Mouse (Mus musculus): ENCODE results near the gene Pkd1. TPM values are rescaled to one million over a fixed set of nuclear protein-coding genes. Genes with fewer than 3 reads are reported as not detected.

The Pkd1 gene
- polyA plus RNA-seq, 1 experiment from 2014 or later: 27.6 TPM

DNA sequence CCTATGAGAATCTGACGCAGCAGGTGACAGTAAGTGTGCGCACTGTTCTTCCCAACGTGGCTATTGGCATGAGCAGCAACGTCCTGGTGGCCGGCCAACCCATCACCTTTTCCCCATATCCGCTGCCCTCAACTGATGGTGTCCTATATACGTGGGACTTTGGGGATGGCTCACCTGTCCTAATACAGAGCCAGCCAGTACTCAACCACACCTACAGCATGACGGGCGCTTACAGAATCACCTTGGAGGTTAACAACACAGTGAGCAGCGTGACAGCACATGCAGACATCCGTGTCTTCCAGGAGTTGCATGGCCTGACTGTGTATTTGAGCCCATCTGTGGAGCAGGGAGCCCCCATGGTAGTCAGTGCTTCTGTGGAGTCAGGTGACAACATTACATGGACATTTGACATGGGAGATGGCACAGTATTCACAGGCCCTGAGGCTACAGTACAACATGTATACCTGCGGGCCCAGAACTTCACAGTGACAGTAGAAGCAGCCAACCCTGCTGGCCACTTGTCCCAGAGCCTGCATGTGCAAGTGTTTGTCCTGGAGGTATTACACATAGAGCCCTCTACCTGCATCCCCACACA, 23.1 kb downstream of the Pkd1 start:
- WGBS: 94% methylated on average over 12 of the region's 12 CpGs
- ATAC-seq: no peak
- no peak overlapping the region for H3K4me2 ChIP-seq (ENCODE audit: low read length)
- H3K4me1 ChIP-seq (replicated peaks; ENCODE audit: control insufficient read depth, insufficient read depth, low read length): no peaks in the 10 kb centered on the region
- H3K36me3 ChIP-seq (ENCODE audit: control insufficient read depth, insufficient read depth): peaks cover 18% of the 10 kb centered on the region
- H3K4me3 ChIP-seq (replicated peaks; ENCODE audit: low read length): no peak overlapping the region
- no peaks in the 10 kb centered on the region for H3K9me3 ChIP-seq (ENCODE audit: control insufficient read depth, low read length)
- no peak overlapping the region for H3K9ac ChIP-seq (replicated peaks; ENCODE audit: low read depth, low read length)
- no peak overlapping the region for H3K27ac ChIP-seq (ENCODE audit: low read length)
- H3K27me3 ChIP-seq (replicated peaks; ENCODE audit: control insufficient read depth, insufficient read depth, low read length): no peaks in the 10 kb centered on the region

DNA sequence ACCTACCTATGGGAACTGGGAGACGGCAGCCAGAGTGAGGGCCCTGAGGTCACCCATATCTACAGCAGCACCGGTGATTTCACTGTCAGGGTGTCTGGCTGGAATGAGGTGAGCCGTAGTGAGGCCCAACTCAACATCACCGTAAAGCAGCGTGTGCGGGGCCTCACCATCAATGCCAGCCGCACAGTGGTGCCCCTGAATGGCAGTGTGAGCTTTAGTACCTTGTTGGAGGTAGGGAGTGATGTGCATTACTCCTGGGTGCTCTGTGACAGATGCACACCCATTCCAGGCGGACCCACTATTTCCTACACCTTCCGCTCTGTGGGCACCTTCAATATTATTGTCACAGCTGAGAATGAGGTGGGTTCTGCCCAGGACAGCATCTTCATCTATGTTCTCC, 24.2 kb downstream of the Pkd1 start:
- no peak overlapping the region for H3K27ac ChIP-seq (ENCODE audit: low read length)
- no peak overlapping the region for H3K9ac ChIP-seq (replicated peaks; ENCODE audit: low read depth, low read length)
- no peaks in the 10 kb centered on the region for H3K4me1 ChIP-seq (replicated peaks; ENCODE audit: control insufficient read depth, insufficient read depth, low read length)
- H3K36me3 ChIP-seq (ENCODE audit: control insufficient read depth, insufficient read depth): peaks cover 16% of the 10 kb centered on the region
- no peak overlapping the region for H3K4me3 ChIP-seq (replicated peaks; ENCODE audit: low read length)
- H3K9me3 ChIP-seq (ENCODE audit: control insufficient read depth, low read length): no peaks in the 10 kb centered on the region
- ATAC-seq: no peak
- 93% methylated on average over 9 of the region's 9 CpGs for WGBS
- no peak overlapping the region for H3K4me2 ChIP-seq (ENCODE audit: low read length)
- no peaks in the 10 kb centered on the region for H3K27me3 ChIP-seq (replicated peaks; ENCODE audit: control insufficient read depth, insufficient read depth, low read length)

DNA sequence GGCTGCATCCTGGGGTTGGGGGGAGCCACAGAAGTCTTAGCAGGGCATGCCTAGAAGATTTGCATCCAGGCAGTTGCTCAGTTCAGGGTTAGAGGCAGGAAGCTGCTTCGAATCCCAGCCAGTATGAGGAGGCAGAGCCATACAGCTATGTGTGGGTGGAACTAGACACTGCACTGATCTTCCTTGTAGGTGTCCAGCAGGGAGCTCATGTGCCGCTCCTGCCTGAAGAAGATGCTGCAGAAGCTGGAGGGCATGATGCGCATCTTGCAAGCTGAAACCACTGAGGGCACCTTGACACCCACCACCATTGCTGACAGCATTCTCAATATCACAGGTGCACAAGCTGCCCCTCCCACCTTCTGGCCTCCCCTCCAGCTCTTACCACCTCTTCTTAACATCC, 29.9 kb downstream of the Pkd1 start:
- no peaks in the 10 kb centered on the region for H3K9me3 ChIP-seq (ENCODE audit: control insufficient read depth, low read length)
- ATAC-seq: no peak
- 95% methylated on average over 3 of the region's 3 CpGs for WGBS
- H3K4me2 ChIP-seq (ENCODE audit: low read length): no peak overlapping the region
- H3K27me3 ChIP-seq (replicated peaks; ENCODE audit: control insufficient read depth, insufficient read depth, low read length): no peaks in the 10 kb centered on the region
- H3K9ac ChIP-seq (replicated peaks; ENCODE audit: low read depth, low read length): no peak overlapping the region
- no peaks in the 10 kb centered on the region for H3K4me1 ChIP-seq (replicated peaks; ENCODE audit: control insufficient read depth, insufficient read depth, low read length)
- H3K36me3 ChIP-seq (ENCODE audit: control insufficient read depth, insufficient read depth): peaks cover 26% of the 10 kb centered on the region
- no peak overlapping the region for H3K27ac ChIP-seq (ENCODE audit: low read length)
- no peak overlapping the region for H3K4me3 ChIP-seq (replicated peaks; ENCODE audit: low read length)

DNA sequence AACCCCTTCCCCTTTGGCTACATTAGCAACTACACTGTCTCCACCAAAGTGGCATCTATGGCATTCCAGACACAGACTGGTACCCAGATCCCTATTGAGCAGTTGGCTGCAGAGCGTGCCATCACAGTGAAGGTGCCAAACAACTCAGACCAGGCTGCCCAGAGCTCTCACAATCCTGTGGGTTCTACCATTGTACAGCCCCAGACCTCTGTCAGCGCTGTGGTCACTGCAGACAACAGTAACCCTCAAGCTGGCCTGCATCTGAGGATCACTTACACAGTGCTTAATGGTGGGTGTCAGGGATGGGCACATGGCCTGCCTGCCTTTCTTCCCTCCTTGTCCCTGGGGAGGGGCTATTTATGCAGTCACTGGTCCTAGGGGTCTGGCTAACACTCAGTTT, 30.7 kb downstream of the Pkd1 start:
- Histone ChIP-seq H3K9me3 (ENCODE audit: control insufficient read depth, low read length) (no peaks in the 10 kb centered on the region), H3K4me3 (replicated peaks; ENCODE audit: low read length) (no peak overlapping the region), H3K27ac (ENCODE audit: low read length) (no peak overlapping the region), H3K4me2 (ENCODE audit: low read length) (no peak overlapping the region), H3K9ac (replicated peaks; ENCODE audit: low read depth, low read length) (no peak overlapping the region), H3K36me3 (ENCODE audit: control insufficient read depth, insufficient read depth) (peaks cover 26% of the 10 kb centered on the region), H3K4me1 (replicated peaks; ENCODE audit: control insufficient read depth, insufficient read depth, low read length) (no peaks in the 10 kb centered on the region), H3K27me3 (replicated peaks; ENCODE audit: control insufficient read depth, insufficient read depth, low read length) (no peaks in the 10 kb centered on the region)
- 100% methylated on average over 2 of the region's 2 CpGs for WGBS
- ATAC-seq: no peak

DNA sequence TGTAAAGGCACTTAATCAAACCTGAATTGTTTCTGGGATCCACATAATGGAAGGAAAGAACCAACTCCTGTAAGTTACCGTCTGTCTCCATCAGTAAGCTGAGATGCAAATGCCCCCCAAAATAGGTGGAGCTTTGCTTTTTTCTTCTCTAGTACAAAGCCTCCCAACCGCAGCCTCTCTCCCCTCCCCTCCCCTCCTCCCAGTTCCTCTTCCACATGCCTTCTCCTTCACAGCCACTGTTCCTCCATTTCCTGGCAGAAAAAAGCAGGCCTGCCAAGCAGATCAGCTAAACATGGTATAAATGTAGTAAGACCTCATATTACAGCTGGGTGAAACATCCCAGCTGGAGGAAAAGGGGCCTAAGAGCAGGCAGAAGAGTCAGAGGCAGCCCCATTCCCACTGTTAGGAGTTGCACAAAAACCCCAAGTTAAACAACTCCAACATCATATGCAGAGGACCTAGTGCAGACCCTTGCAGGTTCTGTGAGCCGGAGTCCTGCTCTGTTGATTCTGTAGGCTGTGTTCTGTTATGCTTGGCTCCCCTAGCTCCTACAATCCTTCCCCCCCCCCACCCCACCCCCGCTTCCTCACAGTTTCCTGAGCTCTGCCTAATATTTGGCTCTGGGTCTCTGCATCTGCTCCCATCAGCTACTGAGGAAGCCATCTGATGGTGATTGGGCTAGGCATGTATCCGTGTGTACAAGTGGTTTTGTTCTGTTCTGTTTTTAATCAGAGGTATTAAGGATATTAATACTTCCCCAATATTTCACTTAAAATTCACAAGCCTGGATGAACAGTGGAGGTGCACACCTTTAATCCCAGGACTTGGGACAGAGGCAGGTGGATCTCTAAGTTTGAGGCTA, 34.2 kb downstream of the Pkd1 start:
- ATAC-seq: no peak
- no peak overlapping the region for H3K9ac ChIP-seq (replicated peaks; ENCODE audit: low read depth, low read length)
- H3K27me3 ChIP-seq (replicated peaks; ENCODE audit: control insufficient read depth, insufficient read depth, low read length): no peaks in the 10 kb centered on the region
- no peak overlapping the region for H3K4me3 ChIP-seq (replicated peaks; ENCODE audit: low read length)
- H3K4me2 ChIP-seq (ENCODE audit: low read length): no peak overlapping the region
- H3K27ac ChIP-seq (ENCODE audit: low read length): no peak overlapping the region
- peaks cover 37% of the 10 kb centered on the region for H3K36me3 ChIP-seq (ENCODE audit: control insufficient read depth, insufficient read depth)
- H3K9me3 ChIP-seq (ENCODE audit: control insufficient read depth, low read length): no peaks in the 10 kb centered on the region
- 63% methylated on average over 5 of the region's 5 CpGs for WGBS
- H3K4me1 ChIP-seq (replicated peaks; ENCODE audit: control insufficient read depth, insufficient read depth, low read length): no peaks in the 10 kb centered on the region

DNA sequence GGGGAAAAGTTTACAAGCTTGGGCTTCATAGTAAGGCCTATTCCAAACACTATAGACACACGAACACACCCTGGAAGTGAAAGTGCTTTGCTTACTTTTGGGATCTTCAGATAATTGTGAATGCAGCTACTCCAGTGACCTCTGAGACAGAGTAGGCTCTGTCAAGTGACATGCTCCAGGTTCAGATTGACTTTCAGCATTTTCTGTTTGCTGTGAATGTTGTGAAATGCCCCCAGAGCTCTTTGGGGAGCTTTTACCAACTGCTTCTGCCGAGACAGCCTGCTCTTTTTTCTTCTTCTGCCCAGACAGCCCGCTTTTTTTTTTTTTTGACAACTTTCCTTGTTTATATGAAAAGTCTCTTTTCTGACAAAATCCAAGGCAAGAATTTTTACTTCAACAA, 34.9 kb downstream of the Pkd1 start:
- Histone ChIP-seq H3K4me3 (replicated peaks; ENCODE audit: low read length) (no peak overlapping the region), H3K9ac (replicated peaks; ENCODE audit: low read depth, low read length) (no peak overlapping the region), H3K4me1 (replicated peaks; ENCODE audit: control insufficient read depth, insufficient read depth, low read length) (no peaks in the 10 kb centered on the region), H3K36me3 (ENCODE audit: control insufficient read depth, insufficient read depth) (peaks cover 37% of the 10 kb centered on the region), H3K27ac (ENCODE audit: low read length) (no peak overlapping the region), H3K27me3 (replicated peaks; ENCODE audit: control insufficient read depth, insufficient read depth, low read length) (no peaks in the 10 kb centered on the region), H3K9me3 (ENCODE audit: control insufficient read depth, low read length) (no peaks in the 10 kb centered on the region), H3K4me2 (ENCODE audit: low read length) (no peak overlapping the region)
- ATAC-seq: no peak
- WGBS: 87% methylated on average over 3 of the region's 3 CpGs

DNA sequence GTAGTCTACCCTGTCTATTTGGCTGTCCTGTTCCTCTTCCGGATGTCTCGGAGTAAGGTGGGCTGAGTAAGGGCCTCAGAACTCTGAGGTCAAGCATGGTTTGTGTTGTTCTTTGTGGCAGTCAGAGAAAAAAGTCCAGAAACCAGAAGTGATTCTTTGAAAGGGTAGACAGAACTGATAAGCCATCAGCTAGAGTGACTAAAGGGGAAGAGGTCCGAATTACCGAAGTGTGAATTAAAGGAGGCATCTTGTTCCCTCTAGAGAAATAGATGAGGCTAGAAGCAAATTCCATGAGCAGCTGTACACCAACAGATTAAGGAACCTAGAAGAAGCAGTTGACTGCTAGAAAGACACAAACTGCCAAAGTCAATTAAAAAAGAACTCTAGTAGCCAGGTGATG, 36.9 kb downstream of the Pkd1 start:
- H3K27ac ChIP-seq (ENCODE audit: low read length): no peak overlapping the region
- WGBS: 97% methylated on average over 4 of the region's 4 CpGs
- ATAC-seq: no peak

DNA sequence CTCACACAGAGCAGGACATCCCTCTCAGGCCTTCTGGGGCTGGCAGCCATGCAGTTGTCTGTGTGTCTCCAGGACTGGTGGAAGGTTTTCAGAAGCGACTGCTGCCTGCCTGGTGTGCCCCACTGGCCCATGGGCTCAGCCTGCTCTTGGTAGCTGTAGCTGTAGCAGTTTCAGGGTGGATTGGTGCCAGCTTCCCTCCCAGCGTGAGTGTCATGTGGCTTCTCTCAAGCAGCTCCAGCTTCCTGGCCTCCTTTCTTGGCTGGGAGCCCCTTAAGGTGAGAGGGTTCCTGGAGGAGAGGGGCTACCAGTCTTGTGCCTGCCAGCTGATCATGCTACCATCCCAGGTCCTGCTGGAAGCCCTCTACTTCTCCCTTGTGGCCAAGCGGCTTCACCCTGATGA, 41.3 kb downstream of the Pkd1 start:
- Histone ChIP-seq H3K4me3 (replicated peaks; ENCODE audit: low read length) (no peak overlapping the region), H3K4me1 (replicated peaks; ENCODE audit: control insufficient read depth, insufficient read depth, low read length) (no peaks in the 10 kb centered on the region), H3K4me2 (ENCODE audit: low read length) (no peak overlapping the region), H3K27ac (ENCODE audit: low read length) (no peak overlapping the region), H3K36me3 (ENCODE audit: control insufficient read depth, insufficient read depth) (peaks cover 47% of the 10 kb centered on the region), H3K9me3 (ENCODE audit: control insufficient read depth, low read length) (no peaks in the 10 kb centered on the region), H3K9ac (replicated peaks; ENCODE audit: low read depth, low read length) (no peak overlapping the region), H3K27me3 (replicated peaks; ENCODE audit: control insufficient read depth, insufficient read depth, low read length) (no peaks in the 10 kb centered on the region)
- no peak for ATAC-seq
- WGBS: 75% methylated on average over 3 of the region's 3 CpGs

More for the DNA sequence above, 36.9 kb downstream of the Pkd1 start:
- H3K9me3 ChIP-seq (ENCODE audit: control insufficient read depth, low read length): no peaks in the 10 kb centered on the region
- no peak overlapping the region for H3K9ac ChIP-seq (replicated peaks; ENCODE audit: low read depth, low read length)
- no peaks in the 10 kb centered on the region for H3K4me1 ChIP-seq (replicated peaks; ENCODE audit: control insufficient read depth, insufficient read depth, low read length)
- no peak overlapping the region for H3K4me2 ChIP-seq (ENCODE audit: low read length)
- H3K4me3 ChIP-seq (replicated peaks; ENCODE audit: low read length): no peak overlapping the region
- peaks cover 38% of the 10 kb centered on the region for H3K36me3 ChIP-seq (ENCODE audit: control insufficient read depth, insufficient read depth)
- no peaks in the 10 kb centered on the region for H3K27me3 ChIP-seq (replicated peaks; ENCODE audit: control insufficient read depth, insufficient read depth, low read length)

DNA sequence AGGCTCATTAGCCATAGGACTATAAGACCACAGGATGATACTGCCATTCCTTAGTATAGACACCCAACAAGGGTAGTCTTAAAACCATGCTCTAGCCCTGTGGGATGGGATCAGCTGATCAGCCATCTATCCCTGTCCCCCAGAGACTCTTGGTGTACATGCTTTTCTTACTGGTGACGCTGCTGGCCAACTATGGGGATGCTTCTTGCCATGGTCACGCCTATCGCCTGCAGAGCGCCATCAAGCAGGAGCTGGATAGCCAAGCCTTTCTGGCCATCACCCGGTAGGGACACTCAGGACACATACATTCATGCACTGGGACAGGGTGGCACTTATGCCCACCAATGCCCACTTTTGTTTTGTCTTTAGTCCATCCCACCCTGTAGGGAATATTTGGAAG, 42.1 kb downstream of the Pkd1 start:
- no peak overlapping the region for H3K9ac ChIP-seq (replicated peaks; ENCODE audit: low read depth, low read length)
- H3K4me2 ChIP-seq (ENCODE audit: low read length): no peak overlapping the region
- H3K27ac ChIP-seq (ENCODE audit: low read length): no peak overlapping the region
- WGBS: 97% methylated on average over 5 of the region's 5 CpGs
- ATAC-seq: no peak
- H3K9me3 ChIP-seq (ENCODE audit: control insufficient read depth, low read length): no peaks in the 10 kb centered on the region
- no peaks in the 10 kb centered on the region for H3K27me3 ChIP-seq (replicated peaks; ENCODE audit: control insufficient read depth, insufficient read depth, low read length)
- H3K36me3 ChIP-seq (ENCODE audit: control insufficient read depth, insufficient read depth): peaks cover 45% of the 10 kb centered on the region
- H3K4me3 ChIP-seq (replicated peaks; ENCODE audit: low read length): no peak overlapping the region
- H3K4me1 ChIP-seq (replicated peaks; ENCODE audit: control insufficient read depth, insufficient read depth, low read length): no peaks in the 10 kb centered on the region

All from forebrain, embryonic 16.5 days (tissue).